In the genomic region with DNA sequence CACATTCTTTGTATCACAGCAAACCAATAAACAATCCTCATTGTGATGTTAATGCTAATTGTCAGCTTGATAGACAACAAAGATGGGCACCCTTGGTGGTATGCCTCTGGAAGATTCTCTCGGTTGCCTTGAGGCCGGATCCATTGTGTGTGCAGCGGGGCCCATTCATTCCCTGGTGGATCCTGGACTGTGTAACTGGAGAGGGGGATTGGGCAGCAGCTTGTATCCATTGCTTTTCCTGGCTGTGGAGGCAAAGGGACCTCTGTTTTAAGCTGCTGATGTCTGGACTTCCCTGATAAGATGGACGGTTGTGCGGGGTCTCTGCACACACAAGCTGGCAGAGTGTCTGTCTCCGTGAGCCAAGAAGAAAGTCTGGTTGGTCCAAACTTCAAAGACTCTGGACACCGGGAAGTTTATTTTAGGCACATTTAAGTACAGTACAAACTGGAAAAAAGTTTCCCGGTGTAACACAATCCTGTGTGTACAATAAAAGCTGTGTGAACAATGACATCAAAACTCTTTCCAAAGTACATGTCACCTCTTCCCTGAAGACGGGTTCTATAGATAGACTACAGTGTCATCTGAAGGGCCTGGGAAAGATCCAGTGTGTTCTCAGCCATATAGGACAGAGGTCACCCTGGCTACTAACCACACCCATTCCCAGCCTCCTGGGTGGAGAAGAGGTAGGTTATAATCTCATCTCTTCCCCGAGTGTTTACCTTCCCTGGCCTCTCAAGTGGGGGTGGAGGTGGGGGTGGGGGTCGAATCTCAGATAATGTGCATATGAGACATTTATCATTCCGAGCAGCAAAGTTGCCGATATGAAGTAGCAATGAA, we compare ENCODE assay signal across 11 mouse cellular contexts. TPM values are rescaled to one million over a fixed set of nuclear protein-coding genes. Genes with fewer than 3 reads are reported as not detected.
A peak's percentile ranks its signal among the peaks of the same experiment; 100 is the strongest.
DNase-seq lines count a peak whose midpoint lies in the region; ATAC-seq and TF ChIP-seq lines count a peak whose summit lies in the region.
"Had no signal": no experiment of that assay in that cellular context is flagged by ENCODE, and none has a peak within 500 bp of the region (broad histone marks: within the 10 kb centered on the region; RNA-seq: fewer than 3 reads in every experiment).

No protein-coding gene starts in this region.

- H3K27me3 ChIP-seq in lung, embryonic 16.5 days (ENCODE audit: control insufficient read depth, insufficient read depth, low read depth, low read length): no peaks in the 10 kb centered on the region
- peaks cover 14% of the 10 kb centered on the region for H3K27me3 ChIP-seq in embryonic facial prominence, embryonic 10.5 days (replicated peaks; ENCODE audit: low read depth, poor library complexity, severe bottlenecking)
- no peaks in the 10 kb centered on the region for H3K27me3 ChIP-seq in heart, embryonic 15.5 days
- H3K27me3 ChIP-seq in liver, embryonic 16.5 days (ENCODE audit: control insufficient read depth, insufficient read depth, low read depth, low read length): no peaks in the 10 kb centered on the region

- no peak for TF ChIP-seq CTCF in lung, adult 2 months (IDR thresholded peaks at IDR 0.05; ENCODE audit: insufficient read depth, low read length)

- no peak for TF ChIP-seq POLR2A in lung, adult 2 months (IDR thresholded peaks at IDR 0.05; ENCODE audit: borderline replicate concordance, extremely low read depth, low read depth, low read length)

- no peak for DNase-seq in lung, adult 2 months
- DNase-seq in embryonic facial prominence, embryonic 10.5 days (ENCODE audit: low spot score): no peak
- no peak for DNase-seq in urinary bladder, postnatal 14 days (ENCODE audit: low spot score)
- DNase-seq in thymus, postnatal 25 days: no peak
- DNase-seq: adrenal gland, postnatal 14 days; gastrocnemius, postnatal 36 days had no signal

- no peak for ATAC-seq in lung, embryonic 16.5 days (ENCODE audit: low read depth)
- peak; percentile 72 for ATAC-seq in heart, embryonic 15.5 days (replicated peaks; ENCODE audit: insufficient number of reproducible peaks, insufficient read depth, low FRiP score, low read depth)
- ATAC-seq in liver, embryonic 16.5 days (ENCODE audit: low read depth): peak; percentile 45

- H3K4me2 ChIP-seq in lung, embryonic 16.5 days (ENCODE audit: low read depth, low read length): no peak overlapping the region
- H3K4me2 ChIP-seq in heart, embryonic 15.5 days: peak overlapping the region; percentile 28
- no peak overlapping the region for H3K4me2 ChIP-seq in liver, embryonic 16.5 days (ENCODE audit: low read depth, low read length)

- H3K27ac ChIP-seq in lung, embryonic 16.5 days (ENCODE audit: low read length): peak overlapping the region; percentile 21
- peak overlapping the region; percentile 24; the same call in 1 of the 2 replicates for H3K27ac ChIP-seq in embryonic facial prominence, embryonic 10.5 days (replicated peaks)
- H3K27ac ChIP-seq in heart, embryonic 15.5 days: peak overlapping the region; percentile 83
- 0 out of 2 replicates have a peak overlapping the region, but pooled peaks have one; percentile 9 for H3K27ac ChIP-seq in liver, embryonic 16.5 days (ENCODE audit: low read length)
- H3K27ac ChIP-seq: left cerebral cortex, adult 2 months had no signal

- H3K9me3 ChIP-seq in lung, embryonic 16.5 days (ENCODE audit: control insufficient read depth, low read length): no peaks in the 10 kb centered on the region
- no peaks in the 10 kb centered on the region for H3K9me3 ChIP-seq in embryonic facial prominence, embryonic 10.5 days
- H3K9me3 ChIP-seq in heart, embryonic 15.5 days (replicated peaks): no peaks in the 10 kb centered on the region
- H3K9me3 ChIP-seq in liver, embryonic 16.5 days (replicated peaks; ENCODE audit: control insufficient read depth, low read length): no peaks in the 10 kb centered on the region

- H3K4me1 ChIP-seq in lung, embryonic 16.5 days (replicated peaks; ENCODE audit: control insufficient read depth, insufficient read depth, low read length): peaks cover 24% of the 10 kb centered on the region
- no peaks in the 10 kb centered on the region for H3K4me1 ChIP-seq in lung, adult 2 months (ENCODE audit: control insufficient read depth, insufficient read depth, low read length)
- peaks cover 41% of the 10 kb centered on the region for H3K4me1 ChIP-seq in embryonic facial prominence, embryonic 10.5 days
- H3K4me1 ChIP-seq in heart, embryonic 15.5 days (replicated peaks): peaks cover 46% of the 10 kb centered on the region
- peaks cover 20% of the 10 kb centered on the region for H3K4me1 ChIP-seq in liver, embryonic 16.5 days (ENCODE audit: control insufficient read depth, low read depth, low read length)

- H3K4me3 ChIP-seq in lung, embryonic 16.5 days (ENCODE audit: low read length): no peak overlapping the region
- no peak overlapping the region for H3K4me3 ChIP-seq in lung, adult 2 months (replicated peaks; ENCODE audit: extremely low read depth, low read depth, low read length)
- no peak overlapping the region for H3K4me3 ChIP-seq in embryonic facial prominence, embryonic 10.5 days
- H3K4me3 ChIP-seq in heart, embryonic 15.5 days: no peak overlapping the region
- no peak overlapping the region for H3K4me3 ChIP-seq in liver, embryonic 16.5 days (ENCODE audit: low read depth, low read length)
- H3K4me3 ChIP-seq: left cerebral cortex, adult 2 months had no signal

- WGBS in lung, embryonic 16.5 days: 21% methylated on average over 13 of the region's 13 CpGs
- 29% methylated on average over 13 of the region's 13 CpGs for WGBS in lung, adult 2 months
- WGBS in embryonic facial prominence, embryonic 10.5 days: 57% methylated on average over 13 of the region's 13 CpGs
- 13% methylated on average over 13 of the region's 13 CpGs for WGBS in heart, embryonic 15.5 days
- 30% methylated on average over 13 of the region's 13 CpGs for WGBS in liver, embryonic 16.5 days (ENCODE audit: insufficient replicate concordance)

- no peak overlapping the region for H3K9ac ChIP-seq in lung, embryonic 16.5 days (ENCODE audit: low read length)
- H3K9ac ChIP-seq in heart, embryonic 15.5 days: peak overlapping the region; percentile 32; the same call in 1 of the 2 replicates
- H3K9ac ChIP-seq in liver, embryonic 16.5 days (ENCODE audit: low read depth, low read length): no peak overlapping the region

- H3K36me3 ChIP-seq in lung, embryonic 16.5 days (ENCODE audit: control insufficient read depth, insufficient read depth, low read length): no peaks in the 10 kb centered on the region
- H3K36me3 ChIP-seq in embryonic facial prominence, embryonic 10.5 days (replicated peaks): no peaks in the 10 kb centered on the region
- H3K36me3 ChIP-seq in heart, embryonic 15.5 days: no peaks in the 10 kb centered on the region
- no peaks in the 10 kb centered on the region for H3K36me3 ChIP-seq in liver, embryonic 16.5 days (ENCODE audit: control insufficient read depth, insufficient read depth)

RNA-seq across cellular contexts. Expression of gene Tuba1c, which starts 31.5 kb away (rescaled TPM):
- 226 and 230 TPM in 2 replicates for polyA plus RNA-seq in lung, embryonic 16.5 days (2015; fragmentation: Nextera tagmentation; extraction: Ambion mirVana)
- polyA plus RNA-seq in lung, adult 2 months (2012; rRNA removed): 72.7 and 91.7 TPM in 2 replicates
- polyA plus RNA-seq in embryonic facial prominence, embryonic 10.5 days (2016; fragmentation: Nextera tagmentation; extraction: Ambion mirVana): 141 and 144 TPM in 2 replicates
- 117 and 139 TPM in 2 replicates for polyA plus RNA-seq in heart, embryonic 15.5 days (2015; fragmentation: Nextera tagmentation; extraction: Ambion mirVana)
- 251 and 260 TPM in 2 replicates for polyA plus RNA-seq in liver, embryonic 16.5 days (2015; fragmentation: Nextera tagmentation; extraction: Ambion mirVana)

RNA-seq across cellular contexts. Expression of gene Tuba1a, which starts 44.7 kb away (rescaled TPM):
- 870 and 906 TPM in 2 replicates for polyA plus RNA-seq in lung, embryonic 16.5 days (2015; fragmentation: Nextera tagmentation; extraction: Ambion mirVana)
- polyA plus RNA-seq in lung, adult 2 months (2012; rRNA removed): 617 and 959 TPM in 2 replicates
- 2,739 and 2,840 TPM in 2 replicates for polyA plus RNA-seq in embryonic facial prominence, embryonic 10.5 days (2016; fragmentation: Nextera tagmentation; extraction: Ambion mirVana)
- polyA plus RNA-seq in heart, embryonic 15.5 days (2015; fragmentation: Nextera tagmentation; extraction: Ambion mirVana): 719 and 906 TPM in 2 replicates
- polyA plus RNA-seq in liver, embryonic 16.5 days (2015; fragmentation: Nextera tagmentation; extraction: Ambion mirVana): 48.1 and 57.9 TPM in 2 replicates

RNA-seq across cellular contexts. Expression of gene Gm49450, which starts 44.8 kb away (rescaled TPM):
- not detected in 2 replicates for polyA plus RNA-seq in lung, embryonic 16.5 days (2015; fragmentation: Nextera tagmentation; extraction: Ambion mirVana)
- 0.17 and 298 TPM in 2 replicates for polyA plus RNA-seq in lung, adult 2 months (2012; rRNA removed)
- polyA plus RNA-seq in embryonic facial prominence, embryonic 10.5 days (2016; fragmentation: Nextera tagmentation; extraction: Ambion mirVana): not detected in 2 replicates
- not detected in 2 replicates for polyA plus RNA-seq in heart, embryonic 15.5 days (2015; fragmentation: Nextera tagmentation; extraction: Ambion mirVana)
- polyA plus RNA-seq in liver, embryonic 16.5 days (2015; fragmentation: Nextera tagmentation; extraction: Ambion mirVana): not detected in 2 replicates
- polyA plus RNA-seq: kidney, embryonic 14.5 days had no signal

RNA-seq across cellular contexts. Expression of gene Prph, which starts 56.8 kb away (rescaled TPM):
- 3.9 and 4.5 TPM in 2 replicates for polyA plus RNA-seq in lung, embryonic 16.5 days (2015; fragmentation: Nextera tagmentation; extraction: Ambion mirVana)
- 0.71 and 1.0 TPM in 2 replicates for polyA plus RNA-seq in lung, adult 2 months (2012; rRNA removed)
- 3.7 and 6.3 TPM in 2 replicates for polyA plus RNA-seq in embryonic facial prominence, embryonic 10.5 days (2016; fragmentation: Nextera tagmentation; extraction: Ambion mirVana)
- polyA plus RNA-seq in heart, embryonic 15.5 days (2015; fragmentation: Nextera tagmentation; extraction: Ambion mirVana): 1.1 and 12.9 TPM in 2 replicates
- 0.86 and 1.1 TPM in 2 replicates for polyA plus RNA-seq in liver, embryonic 16.5 days (2015; fragmentation: Nextera tagmentation; extraction: Ambion mirVana)

Comparison
In these comparisons a context has a peak if more than half of its experiments do, and no peak if none do; other contexts are left out.
1. H3K27ac ChIP-seq: peak in every context shown above with its lines; median percentile 83 in heart, embryonic 15.5 days; 24 in embryonic facial prominence, embryonic 10.5 days; 21 in lung, embryonic 16.5 days; 9 in liver, embryonic 16.5 days.
2. RNA of gene Tuba1a, which starts 44.7 kb away (polyA plus RNA-seq): 2,739 to 2,840 TPM in embryonic facial prominence, embryonic 10.5 days, 617 to 959 TPM in lung, adult 2 months, 870 to 906 TPM in lung, embryonic 16.5 days and 719 to 906 TPM in heart, embryonic 15.5 days; 48.1 to 57.9 TPM in liver, embryonic 16.5 days; every median in the first group is over 10 times any median in the second.